Mouse (Mus musculus) CD4-positive helper T cell, adult 2 months (primary cell): ENCODE measurements around the gene Glyatl3.

ENCODE experiments used
- DNase-seq: peaks from one replicate; pipeline ENCODE4 v3.0.0-alpha.2; 2012; ENCODE audit warnings: low read depth, missing footprints, low spot score

The Glyatl3 gene

DNA sequence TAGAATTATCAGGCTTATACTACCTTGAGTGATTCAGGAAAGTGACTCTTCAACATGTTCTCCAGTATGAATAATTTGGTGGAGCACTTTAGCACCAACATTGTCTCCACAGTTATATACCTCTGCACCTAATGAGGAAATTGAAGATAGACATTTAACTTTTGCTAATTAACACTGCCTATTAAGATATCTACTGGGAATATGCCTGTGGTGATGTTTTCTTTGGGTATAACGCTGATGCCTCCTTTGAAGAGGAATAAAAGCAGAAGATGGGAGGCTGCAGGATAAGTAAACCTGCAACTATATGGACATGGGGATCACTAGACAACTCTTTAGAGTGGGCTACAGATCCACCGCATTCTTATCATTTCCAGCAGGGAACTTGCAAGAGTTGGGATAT, at the start of gene Glyatl3:
Glyatl3 (minus strand) TSS at position 101 of the 400 bp plus-strand sequence.
- no peak for DNase-seq

DNA sequence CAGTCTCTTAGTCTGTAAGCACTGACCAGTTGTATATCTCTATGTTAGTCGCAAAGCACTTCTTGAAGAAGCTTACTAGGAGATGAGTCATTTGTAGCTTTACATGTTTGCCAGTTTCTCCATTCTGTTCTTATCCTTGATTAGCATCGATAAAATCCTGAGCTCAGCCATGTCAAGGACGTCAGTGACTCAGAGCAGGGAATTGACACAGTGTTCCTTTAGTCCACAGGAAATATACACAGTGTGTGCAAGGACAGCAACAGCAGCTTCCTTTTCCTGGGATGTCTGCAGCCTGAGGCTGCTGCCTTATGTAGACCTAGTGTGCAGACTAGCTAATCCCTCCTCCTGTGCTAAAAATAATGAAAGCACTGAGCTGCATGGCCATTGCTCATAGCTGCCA, 34.4 kb upstream of the Glyatl3 start:
- no peak for DNase-seq

- peak; percentile 96 for DNase-seq
These were observed 20.5 kb upstream of the Glyatl3 start, which contains the start of the genes Mut and Cenpq for GRCm38 (mm10) chr17:40934420-40935231. TSS of gene Mut (plus strand) at chr17:40934685. TSS of gene Cenpq (minus strand) at chr17:40935047.

- DNase-seq = no peak
These were observed 19.8 kb upstream of the Glyatl3 start for GRCm38 (mm10) chr17:40933985-40934384.

- DNase-seq = no peak
These were observed 1.3 kb upstream of the Glyatl3 start for GRCm38 (mm10) chr17:40915499-40915898.

- no peak for DNase-seq
These were observed 9.4 kb downstream of the Glyatl3 start for GRCm38 (mm10) chr17:40904721-40905154.

GRCm38 (mm10) chr17:40904056-40904597, 10.0 kb downstream of the Glyatl3 start:
- no peak for DNase-seq

- DNase-seq = no peak
These were observed 10.8 kb downstream of the Glyatl3 start for GRCm38 (mm10) chr17:40903345-40903744.

DNA sequence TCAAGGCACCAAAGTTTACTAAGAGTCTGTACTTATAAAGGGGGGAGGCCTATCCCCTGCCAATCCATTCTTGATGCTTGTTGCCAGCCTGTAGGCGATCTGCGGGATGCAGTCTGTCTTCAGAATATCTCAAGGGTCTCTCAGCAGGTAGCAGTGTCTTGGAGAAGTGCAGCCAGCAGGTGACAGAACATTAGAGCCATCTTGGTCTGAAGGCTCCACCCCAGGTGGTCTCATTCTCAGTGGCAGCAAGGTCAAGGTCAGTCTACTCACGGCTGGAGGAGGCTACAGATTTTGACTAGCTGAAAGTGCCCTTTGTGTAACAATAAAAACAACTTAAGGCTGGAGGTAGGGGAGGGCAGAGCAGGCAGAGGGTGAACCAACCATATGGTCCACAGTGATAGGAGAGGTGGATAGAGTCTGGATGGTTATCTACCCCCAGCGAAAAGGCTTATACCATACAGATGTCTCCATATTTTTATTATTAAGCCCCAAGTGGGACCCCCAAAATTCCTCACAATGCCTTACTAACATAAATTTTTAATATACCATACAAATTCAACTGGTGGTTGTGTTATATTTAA, 14.3 kb downstream of the Glyatl3 start:
- DNase-seq = no peak

DNA sequence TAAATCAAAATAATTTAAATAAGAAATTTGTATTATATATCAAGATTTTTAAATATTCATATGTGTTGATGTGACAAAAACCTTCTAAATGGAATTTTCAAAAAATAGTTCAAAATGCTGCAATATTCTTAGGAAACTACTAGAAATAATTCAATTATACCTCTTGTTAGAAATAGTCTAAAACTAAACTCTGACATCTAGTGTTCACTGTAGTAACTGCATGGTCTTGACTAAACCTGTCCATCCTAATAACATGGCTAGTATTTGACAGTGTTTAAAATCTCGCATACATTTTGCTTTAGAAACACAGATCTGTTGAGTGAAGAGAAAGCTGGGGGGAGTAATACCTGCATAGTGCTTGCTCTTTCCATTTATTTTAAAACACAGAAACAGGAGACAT, 17.3 kb downstream of the Glyatl3 start:
- DNase-seq = no peak

GRCm38 (mm10) chr17:40887849-40888536, 26.2 kb downstream of the Glyatl3 start:
- no peak for DNase-seq

DNA sequence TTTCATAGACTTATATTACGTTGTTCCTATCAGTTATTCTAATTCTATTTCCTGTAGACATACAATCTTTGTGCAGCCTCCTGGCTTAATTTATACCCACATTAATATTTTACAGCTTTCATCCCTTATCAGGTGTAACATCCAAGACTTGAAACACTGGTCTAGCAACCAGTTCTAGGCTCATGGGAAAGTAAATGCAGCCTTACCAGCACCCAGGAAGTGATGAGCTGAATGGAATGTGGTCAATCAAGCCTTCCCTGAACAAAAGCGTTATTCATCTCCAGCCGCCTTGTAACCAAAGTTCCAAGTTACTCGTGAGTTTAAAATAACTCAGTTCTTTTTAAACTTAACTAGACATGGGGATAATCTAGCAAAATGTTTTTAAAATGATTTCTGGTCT, 29.0 kb downstream of the Glyatl3 start:
- DNase-seq = no peak

DNA sequence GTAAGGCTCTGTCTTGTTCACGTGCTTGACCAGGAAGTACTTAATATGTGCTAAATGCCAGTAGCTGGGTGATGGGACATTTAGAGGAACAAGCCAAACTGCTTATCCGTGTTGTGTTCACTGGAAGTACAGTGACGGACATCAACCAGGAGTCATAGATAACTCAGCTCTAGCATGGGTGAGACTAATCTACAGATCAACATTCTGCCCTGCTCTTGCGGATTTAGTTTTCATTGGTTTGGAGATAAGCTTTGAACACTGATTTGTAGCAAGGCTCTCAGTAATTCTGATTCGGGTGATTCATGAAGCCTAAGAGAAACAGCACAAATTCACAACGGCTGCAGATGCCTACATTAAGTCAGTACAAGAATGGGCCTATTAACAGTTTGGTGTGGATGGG, 32.0 kb downstream of the Glyatl3 start:
- no peak for DNase-seq

DNA sequence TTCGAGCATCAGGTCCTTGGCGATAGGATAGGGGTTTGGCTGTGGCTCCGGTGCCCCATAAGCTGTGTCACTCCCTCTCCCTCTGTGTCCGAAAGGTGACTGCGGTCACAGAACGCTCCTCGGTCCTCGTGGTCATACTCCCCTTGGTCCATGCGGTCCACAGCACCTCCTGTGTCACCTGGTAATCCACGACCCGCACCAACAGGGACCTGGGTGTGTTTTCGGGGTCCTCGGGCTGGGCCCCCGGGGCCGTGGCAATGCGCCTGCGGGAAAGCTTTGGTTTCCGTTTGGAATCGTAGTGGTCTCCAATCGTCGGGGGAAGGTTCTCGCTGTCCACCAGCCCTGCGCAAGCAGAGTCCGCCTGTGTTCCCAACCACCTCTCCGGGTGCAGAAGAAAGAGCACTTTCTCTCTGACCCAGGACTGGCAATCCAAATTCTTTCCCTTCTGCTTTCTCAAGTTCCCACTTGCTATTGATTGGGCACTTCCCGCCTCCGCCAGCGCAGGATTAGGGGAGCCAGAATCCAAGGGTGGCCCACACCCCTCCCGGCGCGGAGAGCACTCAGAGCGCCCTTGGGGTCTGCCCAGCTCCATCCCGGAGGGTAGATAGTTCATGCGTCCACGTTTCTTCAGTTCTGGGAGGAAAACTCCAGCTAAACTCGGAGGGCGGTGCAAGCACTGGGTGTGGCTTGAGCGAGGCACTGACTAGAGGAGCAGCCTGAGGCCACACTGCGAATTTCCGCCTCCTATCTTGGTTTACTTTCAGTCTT, 34.0 kb downstream of the Glyatl3 start, which contains the start of gene 9130008F23Rik:
9130008F23Rik (minus strand) TSS at position 636 of the 768 bp plus-strand sequence.
- no peak for DNase-seq

- DNase-seq = no peak
These were observed 34.6 kb downstream of the Glyatl3 start for GRCm38 (mm10) chr17:40879528-40879923.

DNA sequence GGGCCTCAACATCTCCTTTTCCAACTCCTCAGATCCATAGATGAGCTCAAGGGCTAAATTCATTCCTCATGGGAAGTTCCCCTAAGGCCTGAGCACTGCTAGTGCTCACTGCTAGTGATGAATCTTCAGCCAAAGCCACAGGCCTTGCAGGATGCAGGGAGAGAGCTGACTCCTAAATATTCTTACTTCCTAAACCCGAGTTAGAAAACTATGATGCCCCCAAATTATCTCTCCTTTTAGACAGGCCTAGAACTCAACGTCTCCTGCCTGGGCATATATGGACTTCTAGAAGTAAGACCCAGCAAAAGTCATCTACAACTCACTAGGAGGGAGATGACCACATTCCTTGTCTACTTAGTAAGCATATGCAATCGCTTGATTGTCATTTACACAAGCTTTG, 36.4 kb downstream of the Glyatl3 start:
- DNase-seq = no peak

GRCm38 (mm10) chr17:40875568-40875967, 38.6 kb downstream of the Glyatl3 start:
- no peak for DNase-seq

- no peak for DNase-seq
These were observed 39.4 kb downstream of the Glyatl3 start for GRCm38 (mm10) chr17:40874701-40875100.

GRCm38 (mm10) chr17:40873582-40874011, 40.6 kb downstream of the Glyatl3 start:
- DNase-seq = no peak

DNA sequence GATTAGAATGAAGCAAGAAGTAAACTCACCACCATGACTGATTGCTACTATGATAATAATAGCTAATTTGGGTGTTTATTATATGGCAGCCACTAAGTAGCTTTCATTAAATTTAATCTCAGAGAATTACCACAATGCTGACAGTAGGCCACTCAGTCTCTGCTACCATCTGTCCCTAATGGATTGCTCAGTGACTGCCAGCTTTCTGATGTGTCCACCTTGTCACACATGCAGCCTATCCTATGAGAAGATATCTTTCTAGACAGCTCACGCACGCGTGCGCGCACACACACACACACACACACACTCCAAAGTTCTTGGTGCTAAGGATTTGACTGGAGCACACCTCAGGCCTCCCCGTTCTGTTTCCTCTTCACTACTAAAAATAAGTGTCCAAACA, 41.5 kb downstream of the Glyatl3 start:
- DNase-seq = no peak
